Mouse (Mus musculus) c-Kit-positive CD71-positive TER-119-negative erythroid progenitor cells, embryonic 14.5 days (primary cell): ENCODE results near the gene Pa2g4.
"Not testable (repeated sequence)": the region's sequence is repeated elsewhere in the genome, so short reads cannot be mapped to it uniquely, and the experiment has no call there.

Source experiments
- DNase-seq: peaks from one replicate; pipeline ENCODE4 v3.0.0-alpha.2; 2013; ENCODE audit warnings: low read depth

The Pa2g4 gene

GRCm38 (mm10) chr10:128565788-128566531 is at the start of gene Pa2g4:
Pa2g4 (minus strand) TSS chr10:128565987.
- DNase-seq, result peak; percentile 98

GRCm38 (mm10) chr10:128614934-128615333 is 49.1 kb upstream of the Pa2g4 start:
- DNase-seq, result no peak

GRCm38 (mm10) chr10:128613820-128614219 is 48.0 kb upstream of the Pa2g4 start:
- not testable (repeated sequence) for DNase-seq

- no peak for DNase-seq
Observed at GRCm38 (mm10) chr10:128613154-128613440, 47.3 kb upstream of the Pa2g4 start.

GRCm38 (mm10) chr10:128612433-128613153 is 46.8 kb upstream of the Pa2g4 start:
- peak; percentile 87 for DNase-seq

- DNase-seq, result no peak
Observed at GRCm38 (mm10) chr10:128606483-128606882, 40.7 kb upstream of the Pa2g4 start.

- no peak for DNase-seq
Observed at GRCm38 (mm10) chr10:128602470-128603128, 36.8 kb upstream of the Pa2g4 start.

GRCm38 (mm10) chr10:128601499-128601898 is 35.7 kb upstream of the Pa2g4 start:
- DNase-seq, result no peak

GRCm38 (mm10) chr10:128598476-128598875 is 32.7 kb upstream of the Pa2g4 start:
- DNase-seq, result no peak

- no peak for DNase-seq
Observed at GRCm38 (mm10) chr10:128592797-128593196, 27.0 kb upstream of the Pa2g4 start.

GRCm38 (mm10) chr10:128591436-128591835 is 25.6 kb upstream of the Pa2g4 start:
- DNase-seq, result no peak

- DNase-seq, result peak; percentile 16
Observed at GRCm38 (mm10) chr10:128590193-128590690, 24.5 kb upstream of the Pa2g4 start.

GRCm38 (mm10) chr10:128589464-128590192 is 23.8 kb upstream of the Pa2g4 start, which contains the start of gene Erbb3:
Erbb3 (minus strand) TSS chr10:128589652.
- DNase-seq, result peak; percentile 24

GRCm38 (mm10) chr10:128588775-128589463 is 23.1 kb upstream of the Pa2g4 start:
- DNase-seq, result no peak

GRCm38 (mm10) chr10:128588136-128588535 is 22.3 kb upstream of the Pa2g4 start:
- no peak for DNase-seq

GRCm38 (mm10) chr10:128587697-128588096 is 21.9 kb upstream of the Pa2g4 start:
- DNase-seq, result no peak

GRCm38 (mm10) chr10:128587120-128587519 is 21.3 kb upstream of the Pa2g4 start:
- no peak for DNase-seq

GRCm38 (mm10) chr10:128586546-128586945 is 20.8 kb upstream of the Pa2g4 start:
- DNase-seq, result no peak

- no peak for DNase-seq
Observed at GRCm38 (mm10) chr10:128584386-128584785, 18.6 kb upstream of the Pa2g4 start.

- DNase-seq, result no peak
Observed at GRCm38 (mm10) chr10:128583644-128584043, 17.9 kb upstream of the Pa2g4 start.

GRCm38 (mm10) chr10:128579731-128580130 is 13.9 kb upstream of the Pa2g4 start:
- DNase-seq, result no peak
